ENCODE assay signal across 8 mouse cellular contexts in the genomic region with DNA sequence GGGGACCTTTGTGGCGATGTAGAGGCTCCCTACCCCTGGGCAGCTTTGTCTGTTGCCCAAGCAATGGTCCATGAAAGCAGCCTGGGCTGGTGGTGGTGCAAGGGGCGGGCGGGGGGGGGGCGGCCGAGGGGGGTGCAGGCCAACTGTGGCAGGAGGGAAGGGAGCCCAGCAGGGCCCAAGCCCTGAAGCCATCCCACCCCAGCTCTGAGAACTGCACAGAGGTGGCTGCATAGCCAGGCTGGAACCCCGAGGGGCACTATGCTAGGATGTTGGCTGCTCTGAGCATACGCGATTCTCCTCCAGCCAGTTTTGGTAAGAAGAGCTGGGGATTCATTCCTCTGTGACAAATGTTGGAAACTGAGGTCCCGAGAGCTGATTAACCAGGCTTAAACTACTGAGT.
A peak's percentile ranks its signal among the peaks of the same experiment; 100 is the strongest.
DNase-seq lines count a peak whose midpoint lies in the region; ATAC-seq and TF ChIP-seq lines count a peak whose summit lies in the region.

No protein-coding gene starts in this region.

- peak overlapping the region; percentile 84 for H3K4me3 ChIP-seq in lung, adult 2 months (replicated peaks; ENCODE audit: extremely low read depth, low read depth, low read length)
- H3K4me3 ChIP-seq in forebrain, embryonic 11.5 days (ENCODE audit: low read depth, low read length) = no peak overlapping the region
- peak overlapping the region; percentile 35 for H3K4me3 ChIP-seq in intestine, embryonic 16.5 days (ENCODE audit: low read length)
- 0 out of 2 replicates have a peak overlapping the region, but pooled peaks have one; percentile 10 for H3K4me3 ChIP-seq in neural tube, embryonic 13.5 days

- peak overlapping the region; percentile 36 for H3K4me2 ChIP-seq in forebrain, embryonic 11.5 days (ENCODE audit: low read depth, low read length, severe bottlenecking)
- peak overlapping the region; percentile 58 for H3K4me2 ChIP-seq in intestine, embryonic 16.5 days (ENCODE audit: low read depth, low read length)
- H3K4me2 ChIP-seq in neural tube, embryonic 13.5 days = peak overlapping the region; percentile 48

- H3K9ac ChIP-seq in forebrain, embryonic 11.5 days (ENCODE audit: low read length) = peak overlapping the region; percentile 41
- peak overlapping the region; percentile 60 for H3K9ac ChIP-seq in intestine, embryonic 16.5 days (ENCODE audit: low read depth, low read length)
- H3K9ac ChIP-seq in neural tube, embryonic 13.5 days = peak overlapping the region; percentile 61

- H3K36me3 ChIP-seq in forebrain, embryonic 11.5 days (ENCODE audit: control insufficient read depth, insufficient read depth, low read length) = no peaks in the 10 kb centered on the region
- no peaks in the 10 kb centered on the region for H3K36me3 ChIP-seq in intestine, embryonic 16.5 days (ENCODE audit: control insufficient read depth, insufficient read depth, low read length)
- no peaks in the 10 kb centered on the region for H3K36me3 ChIP-seq in neural tube, embryonic 13.5 days

- H3K9me3 ChIP-seq in forebrain, embryonic 11.5 days (ENCODE audit: control insufficient read depth, low read length) = no peaks in the 10 kb centered on the region
- H3K9me3 ChIP-seq in intestine, embryonic 16.5 days (ENCODE audit: control insufficient read depth, low read length) = no peaks in the 10 kb centered on the region
- no peaks in the 10 kb centered on the region for H3K9me3 ChIP-seq in neural tube, embryonic 13.5 days

- no peak for TF ChIP-seq POLR2A in lung, adult 2 months (IDR thresholded peaks at IDR 0.05; ENCODE audit: borderline replicate concordance, extremely low read depth, low read depth, low read length)

- 53% methylated on average over 9 of the region's 9 CpGs for WGBS in lung, adult 2 months
- WGBS in forebrain, embryonic 11.5 days = 28% methylated on average over 7 of the region's 9 CpGs
- 37% methylated on average over 5 of the region's 9 CpGs for WGBS in intestine, embryonic 16.5 days
- 32% methylated on average over 6 of the region's 9 CpGs for WGBS in neural tube, embryonic 13.5 days

- TF ChIP-seq CTCF in lung, adult 2 months (IDR thresholded peaks at IDR 0.05; ENCODE audit: insufficient read depth, low read length) = no peak

- no peak for DNase-seq in lung, adult 2 months
- DNase-seq in lung, postnatal 25 days (ENCODE audit: low spot score) = no peak
- DNase-seq in forebrain, embryonic 11.5 days (ENCODE audit: low spot score) = peak; percentile 61
- no peak for DNase-seq in spleen, postnatal 14 days (ENCODE audit: low spot score in 2 of 2)
- DNase-seq in adrenal gland, postnatal 14 days = no peak
- no peak for DNase-seq in layer of hippocampus, adult 8-10 months (ENCODE audit: low spot score in 2 of 2)

- peak; percentile 73 for ATAC-seq in forebrain, embryonic 11.5 days (replicated peaks; ENCODE audit: low FRiP score)
- 0 out of 2 replicates have a peak, but pooled peaks have one; percentile 14 for ATAC-seq in intestine, embryonic 16.5 days
- ATAC-seq in neural tube, embryonic 13.5 days (ENCODE audit: low read depth) = peak; percentile 69

- H3K27ac ChIP-seq in forebrain, embryonic 11.5 days (ENCODE audit: low read depth, low read length) = peak overlapping the region; percentile 92
- peak overlapping the region; percentile 51; the same call in 1 of the 2 replicates for H3K27ac ChIP-seq in intestine, embryonic 16.5 days (ENCODE audit: low read length)
- peak overlapping the region; percentile 93 for H3K27ac ChIP-seq in neural tube, embryonic 13.5 days (replicated peaks)

- peaks cover 3% of the 10 kb centered on the region; the same call in 1 of the 2 replicates for H3K27me3 ChIP-seq in forebrain, embryonic 11.5 days (ENCODE audit: control insufficient read depth, insufficient read depth, low read length)
- 0 out of 2 replicates have a peak, but pooled peaks cover 15% of the 10 kb centered on the region for H3K27me3 ChIP-seq in intestine, embryonic 16.5 days (replicated peaks; ENCODE audit: control insufficient read depth, insufficient read depth, low read length)
- H3K27me3 ChIP-seq in neural tube, embryonic 13.5 days = peaks cover 23% of the 10 kb centered on the region

- H3K4me1 ChIP-seq in lung, adult 2 months (ENCODE audit: control insufficient read depth, insufficient read depth, low read length) = peaks cover 10% of the 10 kb centered on the region
- H3K4me1 ChIP-seq in forebrain, embryonic 11.5 days (replicated peaks; ENCODE audit: control insufficient read depth, insufficient read depth, low read length) = peaks cover 16% of the 10 kb centered on the region; the same call in 1 of the 2 replicates
- H3K4me1 ChIP-seq in intestine, embryonic 16.5 days (ENCODE audit: control insufficient read depth, insufficient read depth, low read length) = peaks cover 5% of the 10 kb centered on the region; the same call in 1 of the 2 replicates
- peaks cover 30% of the 10 kb centered on the region for H3K4me1 ChIP-seq in neural tube, embryonic 13.5 days (replicated peaks)

Comparison
In these comparisons a context has a peak if more than half of its experiments do, and no peak if none do; other contexts are left out.
1. ATAC-seq: peak in every context shown above with its lines; median percentile 73 in forebrain, embryonic 11.5 days; 69 in neural tube, embryonic 13.5 days; 14 in intestine, embryonic 16.5 days.